ENCODE assay signal across 25 mouse cellular contexts in genomic region chr1:43067551-43067950, GRCm38 (mm10).
"Had no signal": no experiment of that assay in that cellular context is flagged by ENCODE, and none has a peak within 500 bp of the region (broad histone marks: within the 10 kb centered on the region; RNA-seq: fewer than 3 reads in every experiment).

No protein-coding gene starts in this region.

- DNase-seq: gastrocnemius, postnatal 14 days; gastrocnemius, postnatal 36 days; heart, postnatal 10 days; heart, postnatal 4 days; kidney, adult 18-20 months; kidney, postnatal 14 days; kidney, postnatal 4 days; liver; liver, embryonic 13.5 days; liver, postnatal 0 days had no signal

- H3K4me1 ChIP-seq: heart, embryonic 10.5 days; heart, embryonic 12.5 days; hindbrain, embryonic 10.5 days; intestine, embryonic 15.5 days; limb, embryonic 10.5 days; limb, embryonic 12.5 days; liver, embryonic 15.5 days had no signal

- H3K9ac ChIP-seq: heart, embryonic 12.5 days; hindbrain, embryonic 12.5 days; hindbrain, embryonic 14.5 days; intestine, embryonic 15.5 days; limb, embryonic 12.5 days; liver, embryonic 13.5 days; liver, embryonic 15.5 days; liver, postnatal 0 days had no signal

- H3K27me3 ChIP-seq: heart, embryonic 12.5 days; hindbrain, embryonic 12.5 days; intestine, embryonic 15.5 days; limb, embryonic 12.5 days; liver, embryonic 13.5 days; liver, embryonic 15.5 days had no signal

- H3K4me3 ChIP-seq: heart, embryonic 10.5 days; heart, embryonic 12.5 days; hindbrain, embryonic 10.5 days; hindbrain, embryonic 12.5 days; intestine, embryonic 15.5 days; layer of hippocampus, adult 2 months; left cerebral cortex, adult 2 months; limb, embryonic 10.5 days; limb, embryonic 12.5 days; liver, embryonic 13.5 days; liver, embryonic 15.5 days had no signal

- H3K27ac ChIP-seq: heart, embryonic 10.5 days; hindbrain, embryonic 10.5 days; hindbrain, embryonic 12.5 days; hindbrain, embryonic 14.5 days; intestine, embryonic 15.5 days; layer of hippocampus, adult 2 months; left cerebral cortex, adult 2 months; limb, embryonic 10.5 days; limb, embryonic 12.5 days; liver, embryonic 13.5 days; liver, embryonic 15.5 days had no signal

- H3K4me2 ChIP-seq: heart, embryonic 12.5 days; hindbrain, embryonic 12.5 days; hindbrain, embryonic 14.5 days; intestine, embryonic 15.5 days; limb, embryonic 12.5 days; liver, embryonic 11.5 days; liver, embryonic 13.5 days; liver, embryonic 15.5 days had no signal

- H3K36me3 ChIP-seq: intestine, embryonic 15.5 days had no signal

- ATAC-seq: hindbrain, embryonic 16.5 days; inflammation-experienced regulatory T-cells, adult 6 months; intestine, embryonic 15.5 days; intestine, postnatal 0 days; liver, postnatal 0 days had no signal

- H3K9me3 ChIP-seq: heart, embryonic 10.5 days; heart, embryonic 12.5 days; hindbrain, embryonic 10.5 days; hindbrain, embryonic 12.5 days; intestine, embryonic 15.5 days; limb, embryonic 10.5 days; limb, embryonic 12.5 days; liver, embryonic 13.5 days; liver, embryonic 15.5 days had no signal
